8 mouse cellular contexts compared by ENCODE assay signal in genomic region chr2:34753811-34754550, GRCm38 (mm10). TPM values are rescaled to one million over a fixed set of nuclear protein-coding genes. Genes with fewer than 3 reads are reported as not detected.
DNase-seq lines count a peak whose midpoint lies in the region; ATAC-seq and TF ChIP-seq lines count a peak whose summit lies in the region.

No protein-coding gene starts in this region.

- under 1% methylated on average over 105 of the region's 106 CpGs for WGBS in bone marrow, adult 2 months
- WGBS in embryonic facial prominence, embryonic 15.5 days = under 1% methylated on average over 106 of the region's 106 CpGs
- under 1% methylated on average over 106 of the region's 106 CpGs for whole genome bisulfite sequencing in heart, embryonic 10.5 days
- under 1% methylated on average over 102 of the region's 106 CpGs for WGBS in kidney, embryonic 15.5 days
- WGBS in liver, adult 2 months = under 1% methylated on average over 100 of the region's 106 CpGs

- peak overlapping the region; percentile 89 for H3K4me3 ChIP-seq in bone marrow, adult 2 months (replicated peaks; ENCODE audit: control insufficient read depth, low read depth, low read length)
- H3K4me3 ChIP-seq in embryonic facial prominence, embryonic 15.5 days (replicated peaks) = peak overlapping the region; percentile 93
- H3K4me3 ChIP-seq in heart, embryonic 10.5 days = peak overlapping the region; percentile 95
- H3K4me3 ChIP-seq in kidney, embryonic 15.5 days (replicated peaks) = peak overlapping the region; percentile 76
- H3K4me3 ChIP-seq in liver, adult 2 months (ENCODE audit: insufficient read depth, low read depth, low read length) = peak overlapping the region; percentile 86

- peaks cover 18% of the 10 kb centered on the region; the same call in 1 of the 2 replicates for H3K79me2 ChIP-seq in liver, adult 2 months (ENCODE audit: control insufficient read depth, insufficient read depth, low read length)

- no peaks in the 10 kb centered on the region for H3K9me3 ChIP-seq in embryonic facial prominence, embryonic 15.5 days (replicated peaks)
- no peaks in the 10 kb centered on the region for H3K9me3 ChIP-seq in heart, embryonic 10.5 days
- no peaks in the 10 kb centered on the region for H3K9me3 ChIP-seq in kidney, embryonic 15.5 days (replicated peaks)

- TF ChIP-seq CTCF in bone marrow, adult 2 months (IDR thresholded peaks at IDR 0.05; ENCODE audit: control insufficient read depth, insufficient read depth, low read length) = no peak
- TF ChIP-seq CTCF in liver, adult 2 months (IDR thresholded peaks at IDR 0.05; ENCODE audit: low read depth, low read length) = no peak

- no peaks in the 10 kb centered on the region for H3K27me3 ChIP-seq in embryonic facial prominence, embryonic 15.5 days
- no peaks in the 10 kb centered on the region for H3K27me3 ChIP-seq in heart, embryonic 10.5 days (ENCODE audit: insufficient read depth, poor library complexity, severe bottlenecking)
- no peaks in the 10 kb centered on the region for H3K27me3 ChIP-seq in kidney, embryonic 15.5 days
- no peaks in the 10 kb centered on the region for H3K27me3 ChIP-seq in liver, adult 2 months (ENCODE audit: control insufficient read depth, insufficient read depth, low read length)

- H3K4me1 ChIP-seq in bone marrow, adult 2 months (ENCODE audit: control insufficient read depth, insufficient read depth, low read length) = no peaks in the 10 kb centered on the region; the same call in 1 of the 2 replicates
- H3K4me1 ChIP-seq in embryonic facial prominence, embryonic 15.5 days = peaks cover 11% of the 10 kb centered on the region
- peaks cover 10% of the 10 kb centered on the region; the same call in 1 of the 2 replicates for H3K4me1 ChIP-seq in heart, embryonic 10.5 days
- H3K4me1 ChIP-seq in kidney, embryonic 15.5 days = peaks cover 16% of the 10 kb centered on the region
- peaks cover 14% of the 10 kb centered on the region for H3K4me1 ChIP-seq in liver, adult 2 months (ENCODE audit: control insufficient read depth, insufficient read depth, low read length)

- DNase-seq in A20 (ENCODE audit: low read depth, low spot score) = peak; percentile 93
- DNase-seq in heart, embryonic 10.5 days (ENCODE audit: low spot score) = peak; percentile 93
- DNase-seq in liver, adult 2 months (ENCODE audit: extremely low read depth, low read depth, low spot score) = peak; percentile 40
- DNase-seq in spleen, postnatal 36 days (ENCODE audit: low spot score in 2 of 2) = peak; percentile 89

- peak; percentile 95 for ATAC-seq in embryonic facial prominence, embryonic 15.5 days (ENCODE audit: insufficient number of reproducible peaks, low FRiP score, low TSS enrichment, low read depth)
- ATAC-seq in kidney, embryonic 15.5 days (replicated peaks; ENCODE audit: low FRiP score) = peak; percentile 97
- ATAC-seq in monocyte, adult 5-6 weeks (replicated peaks; ENCODE audit: insufficient number of reproducible peaks, low FRiP score, low TSS enrichment, poor library complexity, severe bottlenecking) = peak; percentile 83

- peak overlapping the region; percentile 62 for H3K4me2 ChIP-seq in embryonic facial prominence, embryonic 15.5 days (replicated peaks)
- H3K4me2 ChIP-seq in kidney, embryonic 15.5 days = peak overlapping the region; percentile 75

- peak overlapping the region; percentile 98 for H3K27ac ChIP-seq in bone marrow, adult 2 months (ENCODE audit: control insufficient read depth, insufficient read depth, low read depth, low read length, poor library complexity)
- H3K27ac ChIP-seq in embryonic facial prominence, embryonic 15.5 days (replicated peaks) = peak overlapping the region; percentile 88
- peak overlapping the region; percentile 96 for H3K27ac ChIP-seq in heart, embryonic 10.5 days
- peak overlapping the region; percentile 95 for H3K27ac ChIP-seq in kidney, embryonic 15.5 days
- peak overlapping the region; percentile 85 for H3K27ac ChIP-seq in liver, adult 2 months (replicated peaks; ENCODE audit: insufficient read depth, low read depth, low read length)

- H3K9ac ChIP-seq in embryonic facial prominence, embryonic 15.5 days = peak overlapping the region; percentile 90
- H3K9ac ChIP-seq in kidney, embryonic 15.5 days = peak overlapping the region; percentile 95
- peak overlapping the region; percentile 100 for H3K9ac ChIP-seq in liver, adult 2 months (ENCODE audit: low read depth, low read length)

- peak; percentile 88; the same call in 1 of the 2 replicates for TF ChIP-seq POLR2A in bone marrow, adult 2 months (IDR thresholded peaks at IDR 0.05; ENCODE audit: borderline replicate concordance, control insufficient read depth, low read depth, low read length)
- TF ChIP-seq POLR2A in liver, adult 2 months (IDR thresholded peaks at IDR 0.05; ENCODE audit: extremely low read depth, insufficient read depth, low read length) = peak; percentile 66

- no peaks in the 10 kb centered on the region for H3K36me3 ChIP-seq in embryonic facial prominence, embryonic 15.5 days
- no peaks in the 10 kb centered on the region for H3K36me3 ChIP-seq in heart, embryonic 10.5 days
- no peaks in the 10 kb centered on the region for H3K36me3 ChIP-seq in kidney, embryonic 15.5 days
- H3K36me3 ChIP-seq in liver, adult 2 months (ENCODE audit: control insufficient read depth, insufficient read depth, low read length) = no peaks in the 10 kb centered on the region

RNA-seq across cellular contexts. Expression of gene Gapvd1, which starts 1.1 kb away (rescaled TPM):
- polyA plus RNA-seq in bone marrow, adult 2 months (2011; ENCODE audit: insufficient read depth, insufficient read length, low replicate concordance, missing spikeins) = 41.6 and 42.5 TPM in 2 replicates
- 79.7 and 80.3 TPM in 2 replicates for polyA plus RNA-seq in embryonic facial prominence, embryonic 15.5 days (2015; fragmentation: Nextera tagmentation; extraction: Ambion mirVana)
- 63.7 and 80.0 TPM in 2 replicates for polyA plus RNA-seq in heart, embryonic 10.5 days (2016; fragmentation: Nextera tagmentation; extraction: Ambion mirVana)
- 81.3 and 84.6 TPM in 2 replicates for polyA plus RNA-seq in kidney, embryonic 15.5 days (2015; fragmentation: Nextera tagmentation; extraction: Ambion mirVana)
- 32.4 and 37.1 TPM in 2 replicates for total RNA-seq in liver, adult 2 months (2014; rRNA removed)
- 9.2 and 10.6 TPM in 2 replicates for polyA plus RNA-seq in liver, adult 2 months (2012; rRNA removed)
- total RNA-seq in monocyte, adult 5-6 weeks (2017) = 98.2 to 140 TPM (median 107 TPM) in 3 replicates

RNA-seq across cellular contexts. Expression of gene Hspa5, which starts 17.8 kb away (rescaled TPM):
- 114 and 246 TPM in 2 replicates for polyA plus RNA-seq in bone marrow, adult 2 months (2011; ENCODE audit: insufficient read depth, insufficient read length, low replicate concordance, missing spikeins)
- polyA plus RNA-seq in embryonic facial prominence, embryonic 15.5 days (2015; fragmentation: Nextera tagmentation; extraction: Ambion mirVana) = 771 and 838 TPM in 2 replicates
- 1,119 and 1,337 TPM in 2 replicates for polyA plus RNA-seq in heart, embryonic 10.5 days (2016; fragmentation: Nextera tagmentation; extraction: Ambion mirVana)
- 989 and 1,038 TPM in 2 replicates for polyA plus RNA-seq in kidney, embryonic 15.5 days (2015; fragmentation: Nextera tagmentation; extraction: Ambion mirVana)
- 843 and 1,003 TPM in 2 replicates for total RNA-seq in liver, adult 2 months (2014; rRNA removed)
- 1,344 and 1,475 TPM in 2 replicates for polyA plus RNA-seq in liver, adult 2 months (2012; rRNA removed)
- 1,019 to 1,135 TPM (median 1,112 TPM) in 3 replicates for total RNA-seq in monocyte, adult 5-6 weeks (2017)

RNA-seq across cellular contexts. Expression of gene Rabepk, which starts 45.7 kb away (rescaled TPM):
- 16.6 and 22.5 TPM in 2 replicates for polyA plus RNA-seq in bone marrow, adult 2 months (2011; ENCODE audit: insufficient read depth, insufficient read length, low replicate concordance, missing spikeins)
- 38.9 and 41.0 TPM in 2 replicates for polyA plus RNA-seq in embryonic facial prominence, embryonic 15.5 days (2015; fragmentation: Nextera tagmentation; extraction: Ambion mirVana)
- polyA plus RNA-seq in heart, embryonic 10.5 days (2016; fragmentation: Nextera tagmentation; extraction: Ambion mirVana) = 39.3 and 40.2 TPM in 2 replicates
- polyA plus RNA-seq in kidney, embryonic 15.5 days (2015; fragmentation: Nextera tagmentation; extraction: Ambion mirVana) = 36.3 and 42.8 TPM in 2 replicates
- 12.1 and 14.8 TPM in 2 replicates for total RNA-seq in liver, adult 2 months (2014; rRNA removed)
- 12.7 and 14.7 TPM in 2 replicates for polyA plus RNA-seq in liver, adult 2 months (2012; rRNA removed)
- 11.9 to 17.3 TPM (median 17.2 TPM) in 3 replicates for total RNA-seq in monocyte, adult 5-6 weeks (2017)

Comparison
In these comparisons a context has a peak if more than half of its experiments do, and no peak if none do; other contexts are left out.
1. Peak in every context shown above with its lines: DNase-seq, ATAC-seq, H3K4me3 ChIP-seq and H3K27ac ChIP-seq.
2. DNase-seq: peak in every context shown above with its lines; median percentile 93 in A20; 93 in heart, embryonic 10.5 days; 89 in spleen, postnatal 36 days; 40 in liver, adult 2 months.